Mouse (Mus musculus) heart, postnatal 4 days (tissue): ENCODE measurements around the gene Nfia. TPM values are rescaled to one million over a fixed set of nuclear protein-coding genes. Genes with fewer than 3 reads are reported as not detected.
A peak's percentile ranks its signal among the peaks of the same experiment; 100 is the strongest.

Source experiments
- DNase-seq: peaks from one replicate; pipeline ENCODE4 v3.0.0; 2021
- total RNA-seq, 2 experiments: library from RNA; stranded (reverse); gene quantifications; 2 replicates each; pipeline ENCODE4 v1.2.3; 2021

The Nfia gene
- total RNA-seq, 2 experiments from 2014 or later, result 206 to 217 TPM

DNA sequence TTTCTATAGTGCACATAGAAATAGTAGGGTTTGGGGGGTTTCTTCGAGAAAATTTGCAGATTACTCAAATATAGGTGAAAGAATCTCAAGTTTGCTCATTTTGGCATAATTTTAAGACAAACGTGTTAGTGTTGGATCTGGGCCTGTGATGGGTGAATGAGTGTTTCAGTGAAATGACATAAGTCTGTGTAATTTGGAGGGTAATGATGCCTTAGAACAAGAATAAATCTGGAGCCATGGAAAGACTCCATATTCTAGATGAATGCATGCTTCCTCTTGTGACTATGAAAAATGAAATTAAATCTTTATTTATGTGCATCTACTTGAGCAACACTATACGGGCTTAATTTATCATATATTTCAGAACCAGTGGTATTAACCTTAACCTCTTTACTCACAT lies 44.2 kb downstream of the Nfia start:
- no peak for DNase-seq

DNA sequence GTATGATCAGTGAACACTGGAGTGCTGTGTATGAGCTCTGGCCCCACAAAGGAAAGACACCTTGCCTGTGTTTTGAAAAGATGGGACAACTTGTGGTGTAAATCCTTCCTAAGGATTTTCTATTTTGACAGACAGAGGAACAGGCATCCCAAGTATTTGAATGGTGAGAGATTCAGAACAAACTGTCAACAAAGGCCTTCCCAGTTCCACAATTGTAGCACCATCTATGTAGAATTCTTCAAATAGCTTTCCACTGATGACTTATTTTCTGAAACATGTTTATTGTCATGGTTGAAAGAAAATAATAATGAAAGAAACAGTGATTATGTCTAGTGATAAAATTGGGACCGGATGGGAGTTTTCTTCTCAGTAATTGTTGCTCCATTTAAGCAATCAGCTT lies 45.2 kb downstream of the Nfia start:
- no peak for DNase-seq

DNA sequence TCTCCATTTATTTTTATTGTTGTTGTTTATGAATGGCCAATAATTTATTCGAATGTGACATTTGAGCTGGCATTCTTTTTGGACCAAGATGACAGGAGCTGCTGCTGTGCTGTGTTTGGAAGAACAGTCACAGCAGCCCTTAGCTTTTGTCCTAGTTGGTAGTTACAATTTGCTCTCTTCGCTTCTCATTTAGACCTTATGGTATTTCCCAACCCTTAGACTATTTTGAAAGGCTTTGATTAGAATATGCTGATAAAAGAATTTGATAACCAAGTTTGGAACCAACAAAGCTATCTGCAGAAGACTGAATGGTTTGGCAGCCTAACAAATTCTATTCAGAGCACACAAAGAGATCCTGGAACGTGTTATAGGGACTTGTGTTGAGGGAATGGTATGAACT lies 46.0 kb downstream of the Nfia start:
- DNase-seq, result no peak

DNA sequence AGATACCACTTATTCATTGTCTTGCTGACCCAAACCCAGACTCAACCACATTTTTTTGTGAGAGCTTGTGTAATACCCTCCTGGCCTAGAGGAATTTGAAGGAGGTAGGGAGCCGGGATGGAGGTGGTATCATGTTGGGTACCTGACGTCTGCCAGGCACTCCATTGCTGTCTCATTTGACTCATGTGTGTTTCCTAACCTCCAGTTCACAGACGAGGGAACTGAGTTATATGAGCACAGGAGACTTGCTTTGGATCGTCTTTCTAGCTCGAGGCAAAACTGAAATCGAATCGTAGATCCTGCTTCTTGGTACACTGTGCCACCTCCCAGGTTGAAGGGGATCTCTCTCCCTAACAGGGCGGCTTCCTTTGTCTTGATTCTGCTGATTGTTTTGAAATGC lies 46.6 kb downstream of the Nfia start:
- DNase-seq, result no peak

DNA sequence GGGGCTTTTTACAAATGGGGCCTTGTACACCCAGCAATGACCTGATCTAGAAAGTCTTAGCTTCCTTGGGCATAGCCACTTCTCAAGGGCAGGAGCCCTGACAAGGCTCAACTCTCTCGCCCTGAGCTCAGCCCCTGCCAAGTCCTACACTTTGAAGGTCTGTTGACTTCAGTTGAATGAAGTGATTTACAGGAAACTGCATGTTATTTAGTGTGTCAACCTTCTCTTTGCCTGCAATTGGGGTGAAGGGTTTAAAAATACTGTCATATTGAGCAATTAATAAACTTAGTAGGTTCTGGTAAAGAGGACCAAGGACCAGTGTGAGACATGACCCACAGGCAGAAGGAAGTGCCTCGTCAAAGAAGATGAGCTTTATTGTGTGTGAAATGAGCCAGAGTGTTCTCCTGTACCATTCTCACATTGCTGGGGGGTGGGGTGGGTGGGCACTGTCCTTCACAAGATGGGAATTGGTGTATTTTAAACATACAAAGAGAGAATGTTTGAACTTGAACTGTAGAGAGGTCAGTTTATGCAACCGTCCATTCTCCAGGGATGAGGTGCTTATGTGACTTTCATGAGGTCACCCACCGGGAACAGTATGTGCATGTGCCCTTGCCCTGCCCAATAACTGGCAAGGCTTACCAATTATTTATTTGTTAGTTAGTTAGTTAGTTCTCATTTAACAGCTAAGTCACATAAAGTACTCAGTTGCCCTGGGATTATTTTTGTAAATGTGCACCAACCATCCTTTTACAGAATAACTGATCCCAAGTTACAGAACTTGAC lies 48.1 kb downstream of the Nfia start:
- no peak for DNase-seq

DNA sequence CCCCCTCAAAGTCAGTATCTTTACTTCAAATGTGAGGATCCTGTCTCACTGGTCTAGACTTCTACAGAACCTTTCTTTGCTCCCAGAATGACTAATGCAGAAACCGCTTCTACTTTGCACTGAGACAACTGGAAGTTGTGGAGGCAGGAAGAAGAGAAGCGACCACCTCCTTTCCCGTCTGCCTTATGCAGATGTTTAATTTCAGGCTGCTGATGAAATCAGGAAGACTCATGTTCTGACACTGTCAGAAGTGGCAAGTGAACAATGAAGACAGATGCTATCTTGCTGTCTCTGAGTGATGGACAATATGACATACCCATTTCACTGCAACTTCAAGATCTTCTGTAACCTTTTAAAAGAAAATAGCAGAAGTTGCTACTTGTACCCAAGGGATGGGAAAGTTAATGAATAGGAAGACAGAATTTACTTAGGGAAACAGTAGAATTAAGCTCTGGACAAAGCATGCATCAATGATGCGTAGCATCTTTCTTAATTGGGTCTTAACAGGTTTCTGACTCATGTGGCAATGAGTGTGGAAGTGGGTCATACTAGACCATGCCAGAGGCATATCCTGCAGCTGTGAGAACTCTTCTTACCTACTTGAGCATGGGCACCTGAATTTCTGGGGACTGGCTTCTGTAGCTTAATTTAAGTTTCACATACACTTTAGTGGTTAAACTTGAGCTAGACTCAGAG lies 49.2 kb downstream of the Nfia start:
- no peak for DNase-seq

DNA sequence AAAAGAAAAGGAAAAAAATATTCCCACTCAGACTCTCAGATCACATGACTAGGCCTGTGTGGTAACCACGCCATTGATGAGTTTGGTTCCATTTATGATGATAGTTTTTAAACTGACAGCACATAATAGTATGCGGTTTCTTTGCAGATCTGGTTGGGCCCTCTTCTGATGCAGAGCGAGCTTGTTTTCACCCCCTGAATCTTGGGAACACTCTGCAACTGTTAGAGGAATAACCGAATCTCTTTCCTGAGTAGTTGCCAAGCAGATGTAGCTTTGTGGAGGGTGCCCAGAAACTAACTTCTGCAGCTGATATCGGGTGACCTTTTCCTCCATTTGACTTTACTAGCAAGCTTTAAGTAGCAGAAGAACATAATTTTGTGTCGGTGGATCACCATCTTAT lies 51.0 kb downstream of the Nfia start:
- DNase-seq, result no peak

DNA sequence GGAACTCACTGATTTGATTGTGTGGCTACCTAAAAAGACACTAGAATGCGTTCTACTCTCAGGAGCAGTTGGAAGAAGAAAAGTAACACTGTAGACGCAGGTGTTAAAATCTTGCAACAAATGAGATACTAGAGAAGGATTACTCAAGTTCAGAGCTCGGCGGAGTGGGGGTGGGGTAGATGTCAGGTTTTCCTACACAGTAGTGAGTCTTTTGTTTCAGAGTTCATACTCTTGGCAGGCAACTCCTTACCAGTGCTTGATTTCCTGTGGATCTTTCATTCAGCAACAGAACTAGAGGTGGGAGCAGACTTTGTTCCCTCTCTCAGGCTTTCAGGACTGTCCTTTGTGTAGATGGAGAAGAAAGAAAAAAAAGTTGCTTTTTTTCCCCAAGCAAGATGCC lies 51.9 kb downstream of the Nfia start:
- DNase-seq, result peak; percentile 46

DNA sequence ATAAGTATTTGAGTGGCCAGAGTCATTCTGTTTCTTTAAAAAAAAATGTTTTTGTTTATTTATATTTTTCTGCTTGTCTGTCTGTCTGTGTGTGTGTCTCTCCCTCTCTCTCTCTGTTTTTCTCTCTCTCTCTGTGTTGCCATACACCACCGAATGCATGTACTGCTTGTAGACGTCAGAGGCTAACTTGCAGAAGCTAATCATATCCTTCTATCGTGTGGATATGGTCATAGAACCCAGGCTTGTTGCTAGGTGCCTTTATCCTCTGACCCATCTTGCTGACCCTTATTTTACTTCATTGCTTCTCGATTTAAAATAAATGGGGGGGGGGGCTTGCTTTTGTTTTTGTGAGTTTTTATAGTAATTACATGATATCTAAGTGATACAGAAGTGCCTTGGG lies 52.9 kb downstream of the Nfia start:
- no peak for DNase-seq

DNA sequence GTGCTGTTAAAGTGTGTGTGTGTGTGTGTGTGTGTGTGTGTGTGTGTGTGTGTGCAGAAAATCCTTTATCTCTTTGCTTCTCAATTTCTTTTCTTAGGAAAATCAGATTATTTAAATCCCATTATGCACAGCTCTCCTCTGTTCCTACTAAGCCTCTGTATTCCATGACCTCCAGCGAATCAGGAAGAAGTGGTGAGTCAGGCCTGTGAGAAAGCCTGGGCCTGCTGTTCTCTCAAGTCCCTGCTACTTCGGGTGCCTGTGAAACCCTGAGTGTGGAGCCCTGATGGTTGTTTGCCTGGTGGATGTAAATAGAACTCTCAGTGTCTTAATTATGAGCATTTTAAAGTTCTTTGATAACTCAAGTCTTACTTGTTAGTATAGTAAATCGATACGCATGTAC lies 53.3 kb downstream of the Nfia start:
- no peak for DNase-seq

DNA sequence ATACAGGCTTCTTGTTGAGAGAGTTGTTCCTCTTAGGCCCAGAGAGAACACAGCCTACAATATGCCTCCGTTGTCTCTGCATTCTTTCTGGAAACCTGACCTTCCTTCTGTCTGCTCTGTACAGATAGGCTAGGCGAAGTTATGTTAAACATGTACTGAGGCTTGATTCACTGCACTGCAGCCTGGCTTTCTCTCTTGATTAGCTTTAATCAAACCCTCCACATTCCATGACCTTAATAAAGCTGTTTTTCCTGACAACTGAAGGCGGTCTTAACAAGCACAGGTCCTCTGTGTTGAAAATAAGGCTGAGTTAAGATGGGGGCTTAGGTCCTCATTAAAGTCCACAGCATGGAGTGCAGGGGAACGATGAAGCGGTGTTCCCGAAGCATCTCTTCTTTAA lies 54.6 kb downstream of the Nfia start:
- DNase-seq, result no peak

DNA sequence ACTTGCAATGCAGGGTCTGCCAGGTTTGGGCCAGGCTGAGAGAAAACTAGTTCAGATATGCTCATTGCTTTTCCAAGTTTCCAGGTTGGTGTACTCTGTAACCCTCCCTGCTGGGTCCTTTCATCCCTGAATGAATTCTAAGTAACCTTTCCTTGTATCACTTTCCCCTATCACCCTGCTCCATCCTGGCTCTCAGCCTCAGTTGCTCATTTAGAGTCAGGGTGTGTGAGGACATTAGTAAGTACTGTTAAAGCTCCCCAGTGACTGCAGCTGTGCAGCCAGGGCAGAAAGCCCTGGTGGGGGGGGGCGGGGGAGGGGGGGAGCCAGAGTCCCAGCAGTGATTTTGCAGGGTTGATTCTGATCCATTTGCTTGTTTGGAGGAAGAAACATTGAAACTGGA lies 56.0 kb downstream of the Nfia start:
- DNase-seq, result no peak

DNA sequence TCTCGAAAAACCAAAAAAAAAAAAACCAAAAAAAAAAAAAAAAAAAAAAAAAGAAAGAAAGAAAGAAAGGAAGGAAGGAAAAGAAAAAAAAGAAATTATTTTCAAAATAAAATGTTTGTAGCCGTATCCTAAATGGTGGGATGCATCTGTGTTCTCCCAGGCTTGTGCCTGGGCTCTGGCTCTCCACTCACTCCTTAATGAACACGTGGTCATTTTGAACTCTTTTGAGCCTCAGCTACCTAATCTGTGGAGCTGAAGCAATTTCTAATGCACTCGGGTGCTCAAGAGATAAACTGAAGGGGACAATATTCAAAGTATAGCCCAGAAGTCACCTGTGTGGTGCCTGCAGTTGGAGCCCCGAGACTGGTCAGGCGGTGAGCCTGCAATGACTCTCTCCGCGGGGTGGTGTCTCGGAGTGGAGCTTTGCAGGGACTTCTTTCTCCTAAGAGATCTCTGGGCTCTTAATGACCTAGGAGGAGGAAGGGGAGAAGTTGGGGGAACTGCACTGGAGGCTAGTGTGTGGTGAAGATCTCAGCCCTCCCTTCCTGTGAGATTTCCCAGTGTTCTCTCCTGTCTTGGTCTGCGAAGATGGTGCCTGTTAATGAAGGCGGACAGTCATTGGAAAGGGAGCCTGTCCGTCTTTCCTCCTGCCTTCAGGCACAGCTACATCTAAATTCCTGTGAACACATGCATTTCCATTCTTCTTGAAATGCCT lies 57.0 kb downstream of the Nfia start:
- no peak for DNase-seq

DNA sequence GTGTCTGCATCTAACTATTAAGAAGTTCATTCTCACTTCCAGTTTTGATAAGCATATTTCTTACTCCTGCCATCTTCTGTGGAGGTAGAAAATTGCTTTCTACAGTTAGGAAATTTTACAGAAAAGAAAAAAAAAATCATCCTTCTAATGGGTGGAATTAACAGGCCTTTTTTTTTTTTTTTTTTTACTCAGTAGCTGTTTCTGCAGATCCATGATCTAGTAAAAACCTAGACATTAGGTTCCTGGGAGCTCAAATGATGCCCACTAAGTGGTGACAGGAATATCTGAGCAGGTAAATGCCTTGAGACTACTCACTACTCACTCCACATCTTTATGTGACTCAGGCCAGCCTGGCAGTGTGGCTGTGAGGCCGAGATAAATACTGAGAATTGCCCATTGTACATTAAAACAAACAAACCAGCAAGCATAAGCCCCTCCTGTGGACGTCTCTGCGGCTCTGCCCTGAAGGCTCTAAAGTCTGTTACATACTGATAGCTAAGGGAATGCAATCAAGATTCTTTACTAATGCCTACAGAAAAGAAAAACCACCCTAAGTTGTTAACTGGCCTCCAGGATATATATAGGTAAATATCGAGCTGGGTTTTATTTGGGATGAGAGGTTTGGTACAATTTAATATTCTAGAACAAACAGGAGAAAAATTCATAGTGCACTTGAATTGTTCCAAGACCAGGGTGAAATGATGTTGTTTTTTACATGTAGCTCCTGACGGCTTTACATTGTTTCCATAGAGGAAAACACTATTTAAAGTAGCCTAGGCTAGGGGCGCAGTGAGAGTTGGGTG lies 57.7 kb downstream of the Nfia start:
- DNase-seq, result no peak

DNA sequence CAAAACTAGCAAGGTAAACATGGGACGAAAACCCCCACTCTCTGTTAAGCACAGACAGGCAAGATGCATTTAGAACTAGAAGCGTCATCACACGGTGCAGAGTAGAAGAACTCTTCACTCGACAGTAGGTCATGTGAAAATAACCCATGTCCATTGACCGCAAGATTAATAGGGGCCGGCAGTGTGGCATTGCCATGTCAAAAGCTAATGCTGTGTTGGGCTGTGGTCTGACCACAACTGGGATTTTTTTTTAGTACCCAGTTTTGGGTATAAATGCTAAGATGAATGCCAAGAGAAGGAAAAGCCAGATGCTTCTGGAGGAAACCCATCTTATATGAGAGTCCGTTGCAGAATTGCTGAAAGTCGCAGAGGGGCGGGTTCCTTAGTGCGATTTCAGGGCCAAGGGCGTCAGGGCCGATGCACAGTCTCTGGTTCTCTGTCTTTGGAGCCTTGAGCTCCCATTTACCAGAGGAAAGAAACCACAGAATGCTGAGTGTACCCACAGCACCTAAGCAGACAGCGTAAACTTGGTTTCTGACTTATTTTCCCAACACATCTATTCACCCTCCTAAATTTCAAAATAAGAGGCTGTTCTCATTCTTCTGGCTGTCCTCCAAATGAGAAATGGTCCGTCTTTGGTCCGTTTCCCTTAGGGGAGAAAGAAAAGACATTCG lies 58.5 kb downstream of the Nfia start:
- DNase-seq, result no peak

DNA sequence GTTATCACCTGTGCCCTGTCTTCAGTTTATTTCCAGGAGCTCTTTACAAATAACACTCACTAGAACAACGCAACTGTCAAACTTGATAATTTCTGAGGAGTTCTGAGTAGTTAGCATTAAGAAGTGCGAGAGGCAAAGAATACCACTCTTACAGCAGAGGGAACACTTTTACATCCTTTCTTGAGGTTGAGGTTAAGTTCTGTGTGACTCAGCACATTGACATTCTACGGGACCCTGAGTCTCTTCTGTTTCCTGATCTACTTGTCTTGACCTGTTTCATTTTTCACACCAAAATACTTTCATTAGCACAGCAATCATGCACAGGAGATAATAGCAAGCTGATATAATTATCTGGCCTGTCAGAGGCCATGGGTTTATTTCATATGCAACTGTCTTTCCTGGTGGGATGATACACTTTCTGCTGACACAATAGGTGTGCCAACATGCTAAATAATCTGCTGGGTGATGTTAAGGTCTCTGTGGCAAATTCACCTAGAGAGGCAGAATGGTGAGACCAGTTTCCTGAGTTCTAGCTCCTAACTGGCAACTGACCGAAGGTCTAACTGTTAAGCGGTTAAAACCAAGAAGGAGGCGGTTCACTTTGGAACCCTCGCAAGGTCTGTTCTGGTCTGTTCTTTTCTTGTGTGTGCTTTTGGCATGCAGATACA lies 59.2 kb downstream of the Nfia start:
- DNase-seq, result no peak

DNA sequence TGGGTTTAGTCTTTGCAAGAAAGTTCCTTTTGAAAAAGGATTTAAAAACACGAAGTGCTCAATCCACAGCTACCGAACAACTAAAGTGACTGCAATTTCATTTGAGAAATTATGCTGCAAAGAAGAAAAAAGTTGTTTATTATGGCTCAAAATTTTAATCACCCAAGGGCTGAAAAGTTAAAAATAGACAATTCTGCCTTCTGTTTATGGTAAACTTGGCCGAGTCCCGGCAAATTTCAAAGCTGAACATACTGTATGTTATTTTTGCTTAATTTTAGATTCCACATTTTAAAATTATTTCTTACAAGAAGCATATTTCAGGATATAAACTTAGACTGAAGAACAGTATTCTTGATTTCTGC lies 59.7 kb downstream of the Nfia start:
- no peak for DNase-seq

DNA sequence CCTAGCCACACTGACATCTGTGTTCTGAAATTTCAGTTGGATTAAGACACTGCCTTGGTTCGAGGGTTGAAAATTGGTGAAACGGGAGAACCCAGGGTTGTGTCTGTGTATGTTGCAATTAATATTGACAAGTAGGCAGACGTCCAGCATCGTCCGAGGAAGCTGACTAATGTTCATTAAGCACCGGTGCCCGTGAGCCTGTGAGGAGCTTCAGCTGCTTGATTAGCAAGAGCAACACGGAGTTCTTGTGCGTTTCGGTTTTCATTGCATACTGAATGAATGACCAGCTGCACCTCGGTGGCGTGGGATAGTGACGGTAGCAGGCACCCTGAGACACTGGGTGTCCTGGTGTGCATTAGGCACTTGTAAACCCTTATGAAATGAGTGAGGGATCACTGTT lies 64.3 kb downstream of the Nfia start:
- no peak for DNase-seq

DNA sequence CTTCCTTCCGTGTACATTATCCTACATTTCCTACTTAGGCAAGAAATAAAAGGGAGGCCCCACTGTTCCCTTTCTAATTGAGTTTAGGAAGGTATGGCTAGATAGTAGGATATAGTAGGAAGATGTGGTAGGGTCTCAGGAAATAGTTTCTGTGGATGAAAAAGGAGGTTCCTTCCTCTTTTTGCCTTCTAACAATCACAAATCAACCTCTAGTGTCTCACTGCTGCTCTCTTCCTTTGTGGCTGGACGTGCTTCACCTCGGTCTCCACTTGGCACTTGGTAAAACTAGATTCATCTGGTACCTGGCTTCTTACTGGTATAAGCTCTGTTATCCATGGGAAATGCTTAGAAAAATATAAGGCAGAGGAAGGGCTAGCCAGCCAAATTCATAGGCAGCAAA lies 65.2 kb downstream of the Nfia start:
- DNase-seq, result no peak

DNA sequence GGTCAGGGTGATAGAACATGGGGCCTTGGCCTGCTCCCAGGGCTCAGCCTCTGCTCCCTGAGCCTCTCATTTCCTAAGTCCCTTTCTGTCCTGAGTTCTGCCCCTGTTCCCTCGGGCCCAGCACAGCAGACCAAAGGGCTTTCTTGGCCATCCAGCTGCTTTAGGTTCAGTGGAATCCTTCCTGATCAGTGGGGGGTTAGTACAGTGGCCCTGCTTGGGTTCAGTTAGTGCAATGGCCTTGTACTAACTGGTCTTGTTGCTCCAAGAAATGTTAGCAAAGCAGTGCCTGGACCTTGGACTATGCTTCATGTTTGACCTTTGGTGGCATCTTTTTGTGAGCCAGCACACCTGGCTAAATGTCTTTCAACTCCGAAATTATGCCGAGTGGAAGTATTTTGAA lies 66.1 kb downstream of the Nfia start:
- DNase-seq, result no peak

DNA sequence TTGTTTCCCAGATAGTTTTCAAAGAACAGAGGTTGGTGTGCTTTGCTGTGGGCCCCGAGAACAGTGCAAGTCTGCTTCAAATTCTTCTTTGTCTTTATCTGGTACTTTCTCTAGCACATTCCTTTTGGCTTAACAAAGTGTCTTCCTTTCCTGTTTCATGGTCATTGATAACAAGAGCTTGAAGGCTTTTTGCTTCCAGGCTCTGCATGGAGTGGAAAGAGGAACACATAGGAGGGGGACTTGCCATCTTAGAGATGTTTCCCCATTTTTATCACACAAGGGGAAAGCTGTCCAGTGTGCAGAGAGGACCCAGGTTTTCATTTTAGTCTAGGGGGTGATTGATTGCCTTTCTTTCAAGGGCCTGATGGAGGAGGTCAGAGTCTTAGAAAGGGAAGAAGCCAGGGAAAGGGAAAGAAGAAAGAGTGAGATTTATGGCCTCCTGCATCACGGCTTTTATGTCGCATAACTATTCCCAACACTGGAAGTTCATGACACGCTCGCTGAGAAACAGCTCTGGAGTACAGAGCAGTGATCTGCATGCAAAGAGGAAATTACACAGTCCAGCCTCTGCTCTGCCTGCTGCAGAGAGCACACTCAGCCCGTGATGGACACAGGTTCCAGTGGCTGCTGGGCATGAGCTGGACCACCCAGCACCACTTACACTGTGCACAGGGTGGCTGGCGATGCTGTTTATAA lies 67.0 kb downstream of the Nfia start:
- DNase-seq, result no peak
